Mouse (Mus musculus) testis, adult 2 months (tissue): ENCODE results near the gene Slc4a4. TPM values are rescaled to one million over a fixed set of nuclear protein-coding genes. Genes with fewer than 3 reads are reported as not detected.
"Not testable (repeated sequence)": the region's sequence is repeated elsewhere in the genome, so short reads cannot be mapped to it uniquely, and the experiment has no call there.

Experiments used
- H3K27ac ChIP-seq: fragments of 200-500 bp; 2 replicates; pipeline ENCODE4 v1.5.1; 2012; ENCODE audit warnings: low read depth, low read length; ENCODE audit not compliant: control insufficient read depth, insufficient read depth
- H3K27me3 ChIP-seq: fragments of 200-500 bp; 2 replicates; pipeline ENCODE4 v1.6.1; 2012; ENCODE audit warnings: mild to moderate bottlenecking, low read length, moderate library complexity; ENCODE audit not compliant: control insufficient read depth, insufficient read depth
- H3K36me3 ChIP-seq: fragments of 200-500 bp; 2 replicates; pipeline ENCODE4 v1.6.1; 2012; ENCODE audit warnings: mild to moderate bottlenecking, low read length; ENCODE audit not compliant: control insufficient read depth, insufficient read depth
- H3K4me1 ChIP-seq: fragments of 200-500 bp; 2 replicates; pipeline ENCODE4 v1.6.1; 2012; ENCODE audit warnings: low read length; ENCODE audit not compliant: control insufficient read depth, insufficient read depth
- H3K4me3 ChIP-seq: fragments of 200-500 bp; 2 replicates; pipeline ENCODE4 v1.5.1; 2012; ENCODE audit warnings: low read depth, mild to moderate bottlenecking, low read length, moderate library complexity, mixed read lengths; ENCODE audit not compliant: control insufficient read depth
- CTCF ChIP-seq: fragments of 200-500 bp; IDR thresholded peaks from 2 replicates; pipeline ENCODE4 v1.5.1; 2012; ENCODE audit warnings: low read depth, mild to moderate bottlenecking, inconsistent platforms, low read length, moderate library complexity; ENCODE audit not compliant: control insufficient read depth, insufficient read depth, insufficient replicate concordance
- POLR2A ChIP-seq: fragments of 200-500 bp; IDR thresholded peaks from 2 replicates; pipeline ENCODE4 v1.6.1; 2012; ENCODE audit warnings: low read depth, mild to moderate bottlenecking, inconsistent platforms, low read length, moderate library complexity; ENCODE audit not compliant: control insufficient read depth
- polyA plus RNA-seq: library from polyadenylated mRNA; depleted of rRNA; stranded (reverse); fragments of >200 nt; gene quantifications from 2 replicates; pipeline ENCODE4 v1.2.3, GENCODE M21; 2012

Slc4a4 gene
- polyA plus RNA-seq, 1 experiment, result 0.38 TPM

DNA sequence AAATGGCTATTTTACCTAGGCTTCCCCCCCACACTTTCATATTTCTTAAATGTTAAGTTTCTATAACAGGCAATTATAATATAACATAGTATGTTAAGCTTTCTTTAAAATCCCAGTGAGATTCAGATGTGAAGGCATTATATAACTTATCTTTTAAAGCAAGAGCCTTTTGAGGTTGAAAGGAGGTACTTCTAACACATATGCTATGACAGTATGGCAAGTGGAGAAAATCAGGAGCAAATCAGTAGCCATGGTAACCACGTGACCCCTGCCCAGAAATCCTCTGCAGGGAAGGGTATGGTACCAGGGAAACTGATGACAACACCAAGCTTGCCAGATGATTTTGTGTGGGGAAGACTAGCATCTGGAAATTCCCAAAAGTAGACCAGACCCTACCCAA, 222.2 kb downstream of the Slc4a4 start:
- no peak overlapping the region for H3K27ac ChIP-seq
- H3K4me3 ChIP-seq, result no peak overlapping the region
- H3K27me3 ChIP-seq, result no peaks in the 10 kb centered on the region
- no peaks in the 10 kb centered on the region for H3K36me3 ChIP-seq
- no peaks in the 10 kb centered on the region for H3K4me1 ChIP-seq
- TF ChIP-seq CTCF (no peak), POLR2A (no peak)

- no peaks in the 10 kb centered on the region for H3K4me1 ChIP-seq
- TF ChIP-seq CTCF (no peak), POLR2A (no peak)
- H3K4me3 ChIP-seq, result no peak overlapping the region
- no peaks in the 10 kb centered on the region for H3K27me3 ChIP-seq
- H3K27ac ChIP-seq, result no peak overlapping the region
- H3K36me3 ChIP-seq, result no peaks in the 10 kb centered on the region
Measured at GRCm38 (mm10) chr5:89109832-89110231, 223.2 kb downstream of the Slc4a4 start.

DNA sequence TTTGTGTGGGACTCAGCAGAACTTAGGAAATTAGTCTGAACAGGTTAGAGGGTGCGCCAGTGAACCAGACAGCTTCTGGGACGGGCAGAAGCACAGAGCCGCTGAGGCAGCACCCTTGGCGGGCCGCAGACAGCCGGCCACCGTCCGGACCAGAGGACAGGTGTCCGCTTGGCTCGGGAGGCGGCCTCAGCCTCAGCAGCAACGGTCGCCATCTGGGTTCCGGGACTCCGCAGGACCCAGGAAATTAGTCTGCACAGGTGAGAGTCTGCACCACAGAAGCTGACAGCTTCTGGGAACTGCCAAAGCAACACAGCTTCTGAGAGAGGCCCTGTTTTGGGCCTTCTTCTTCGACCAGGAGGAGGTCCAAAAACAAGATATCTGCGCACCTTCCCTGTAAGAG, 225.4 kb downstream of the Slc4a4 start:
- not testable (repeated sequence) for H3K4me3 ChIP-seq, H3K27me3 ChIP-seq, H3K36me3 ChIP-seq, H3K27ac ChIP-seq, H3K4me1 ChIP-seq

GRCm38 (mm10) chr5:89120881-89121280, 234.3 kb downstream of the Slc4a4 start:
- no peaks in the 10 kb centered on the region for H3K36me3 ChIP-seq
- H3K4me1 ChIP-seq, result no peaks in the 10 kb centered on the region
- TF ChIP-seq POLR2A, result no peak
- no peak for TF ChIP-seq CTCF
- no peak overlapping the region for H3K27ac ChIP-seq
- no peak overlapping the region for H3K4me3 ChIP-seq
- no peaks in the 10 kb centered on the region for H3K27me3 ChIP-seq

- Histone ChIP-seq H3K4me1 (no peaks in the 10 kb centered on the region), H3K36me3 (no peaks in the 10 kb centered on the region), H3K27ac (no peak overlapping the region), H3K4me3 (no peak overlapping the region), H3K27me3 (no peaks in the 10 kb centered on the region)
- TF ChIP-seq POLR2A, result no peak
- no peak for TF ChIP-seq CTCF
Measured at GRCm38 (mm10) chr5:89123270-89123903, 236.8 kb downstream of the Slc4a4 start.

GRCm38 (mm10) chr5:89128210-89128609, 241.6 kb downstream of the Slc4a4 start:
- H3K4me1 ChIP-seq, result no peaks in the 10 kb centered on the region
- TF ChIP-seq POLR2A, result no peak
- H3K27ac ChIP-seq, result no peak overlapping the region
- no peaks in the 10 kb centered on the region for H3K36me3 ChIP-seq
- H3K4me3 ChIP-seq, result no peak overlapping the region
- H3K27me3 ChIP-seq, result no peaks in the 10 kb centered on the region

GRCm38 (mm10) chr5:89135776-89136175, 249.2 kb downstream of the Slc4a4 start:
- Histone ChIP-seq H3K36me3 (no peaks in the 10 kb centered on the region), H3K4me3 (no peak overlapping the region), H3K27ac (no peak overlapping the region), H3K27me3 (no peaks in the 10 kb centered on the region), H3K4me1 (no peaks in the 10 kb centered on the region)
- TF ChIP-seq POLR2A (no peak), CTCF (no peak)

DNA sequence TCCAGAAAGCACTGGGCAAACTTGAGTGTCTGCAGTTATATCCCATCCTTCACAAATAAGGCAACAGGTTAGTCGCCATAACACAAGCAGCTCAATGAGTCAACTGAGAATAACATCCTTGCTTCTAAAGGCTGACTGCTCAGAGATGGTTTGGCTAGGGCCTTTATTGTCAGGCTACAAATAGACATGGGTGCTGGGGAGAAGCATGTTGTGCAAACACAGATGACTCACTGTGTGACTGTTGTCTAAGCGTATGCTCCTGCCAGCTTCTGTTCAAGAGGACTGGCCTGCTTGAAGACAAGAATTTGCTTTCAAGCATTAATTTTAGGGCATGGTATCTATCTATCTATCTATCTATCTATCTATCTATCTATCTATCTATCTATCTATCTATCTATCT, 253.5 kb downstream of the Slc4a4 start:
- H3K27me3 ChIP-seq, result no peaks in the 10 kb centered on the region
- no peak overlapping the region for H3K27ac ChIP-seq
- H3K36me3 ChIP-seq, result no peaks in the 10 kb centered on the region
- no peaks in the 10 kb centered on the region for H3K4me1 ChIP-seq
- no peak overlapping the region for H3K4me3 ChIP-seq
- TF ChIP-seq POLR2A, result no peak
- TF ChIP-seq CTCF, result no peak
